Mouse (Mus musculus): ENCODE measurements around the gene Sppl2b. TPM values are rescaled to one million over a fixed set of nuclear protein-coding genes. Genes with fewer than 3 reads are reported as not detected.

Gene Sppl2b
- 33.4 and 118 TPM in 2 replicates for polyA plus RNA-seq (2012; ENCODE audit: insufficient read depth, low replicate concordance)

- peaks cover 68% of the 10 kb centered on the region for H3K4me1 ChIP-seq
- H3K4me3 ChIP-seq (replicated peaks): peak within 1 kb of the TSS; percentile 100
- no peaks in the 10 kb centered on the region for H3K9me3 ChIP-seq
- no peaks in the 10 kb centered on the region for H3K27me3 ChIP-seq (replicated peaks)
- TF ChIP-seq GATA1 (IDR thresholded peaks at IDR 0.05; ENCODE audit: borderline replicate concordance, low read length) (no peak), FLI1 (IDR thresholded peaks at IDR 0.05; ENCODE audit: low read length) (no peak)
- H3K36me3 ChIP-seq (replicated peaks; ENCODE audit: low read length): peaks cover 44% of the 10 kb centered on the region
Observed at GRCm38 (mm10) chr10:80854913-80855748, at the start of gene Sppl2b, which contains the start of gene Lsm7. TSS of gene Sppl2b (plus strand) at chr10:80855275. TSS of gene Lsm7 (minus strand) at chr10:80855209.

GRCm38 (mm10) chr10:80805322-80805721 is 49.8 kb upstream of the Sppl2b start:
- peaks cover 69% of the 10 kb centered on the region for H3K36me3 ChIP-seq (replicated peaks; ENCODE audit: low read length)
- H3K4me3 ChIP-seq (replicated peaks): no peak overlapping the region
- H3K4me1 ChIP-seq: peaks cover 61% of the 10 kb centered on the region
- no peaks in the 10 kb centered on the region for H3K9me3 ChIP-seq
- no peak for TF ChIP-seq GATA1 (IDR thresholded peaks at IDR 0.05; ENCODE audit: borderline replicate concordance, low read length)
- TF ChIP-seq FLI1 (IDR thresholded peaks at IDR 0.05; ENCODE audit: low read length): no peak
- peaks cover 23% of the 10 kb centered on the region for H3K27me3 ChIP-seq (replicated peaks)

GRCm38 (mm10) chr10:80805925-80806324 is 49.1 kb upstream of the Sppl2b start:
- Histone ChIP-seq H3K27me3 (replicated peaks) (peaks cover 27% of the 10 kb centered on the region), H3K4me1 (peaks cover 60% of the 10 kb centered on the region), H3K9me3 (no peaks in the 10 kb centered on the region), H3K4me3 (replicated peaks) (no peak overlapping the region), H3K36me3 (replicated peaks; ENCODE audit: low read length) (peaks cover 63% of the 10 kb centered on the region)
- no peak for TF ChIP-seq GATA1 (IDR thresholded peaks at IDR 0.05; ENCODE audit: borderline replicate concordance, low read length)
- no peak for TF ChIP-seq FLI1 (IDR thresholded peaks at IDR 0.05; ENCODE audit: low read length)

GRCm38 (mm10) chr10:80806341-80807056 is 48.6 kb upstream of the Sppl2b start:
- H3K4me3 ChIP-seq (replicated peaks): peak overlapping the region; percentile 90
- H3K9me3 ChIP-seq: no peaks in the 10 kb centered on the region
- H3K27me3 ChIP-seq (replicated peaks): peaks cover 29% of the 10 kb centered on the region
- TF ChIP-seq FLI1 (IDR thresholded peaks at IDR 0.05; ENCODE audit: low read length) (no peak), GATA1 (IDR thresholded peaks at IDR 0.05; ENCODE audit: borderline replicate concordance, low read length) (no peak)
- H3K4me1 ChIP-seq: peaks cover 56% of the 10 kb centered on the region
- peaks cover 57% of the 10 kb centered on the region for H3K36me3 ChIP-seq (replicated peaks; ENCODE audit: low read length)

- Histone ChIP-seq H3K36me3 (replicated peaks; ENCODE audit: low read length) (peaks cover 51% of the 10 kb centered on the region), H3K4me1 (peaks cover 56% of the 10 kb centered on the region), H3K4me3 (replicated peaks) (peak overlapping the region; percentile 90), H3K27me3 (replicated peaks) (peaks cover 33% of the 10 kb centered on the region), H3K9me3 (no peaks in the 10 kb centered on the region)
- TF ChIP-seq FLI1 (IDR thresholded peaks at IDR 0.05; ENCODE audit: low read length) (no peak), GATA1 (IDR thresholded peaks at IDR 0.05; ENCODE audit: borderline replicate concordance, low read length) (no peak)
Observed at GRCm38 (mm10) chr10:80807057-80807627, 47.9 kb upstream of the Sppl2b start.

GRCm38 (mm10) chr10:80808099-80808984 is 46.7 kb upstream of the Sppl2b start:
- H3K4me1 ChIP-seq: peaks cover 65% of the 10 kb centered on the region
- no peaks in the 10 kb centered on the region for H3K9me3 ChIP-seq
- no peak for TF ChIP-seq FLI1 (IDR thresholded peaks at IDR 0.05; ENCODE audit: low read length)
- no peak for TF ChIP-seq GATA1 (IDR thresholded peaks at IDR 0.05; ENCODE audit: borderline replicate concordance, low read length)
- peaks cover 43% of the 10 kb centered on the region for H3K27me3 ChIP-seq (replicated peaks)
- H3K4me3 ChIP-seq (replicated peaks): peak overlapping the region; percentile 64
- H3K36me3 ChIP-seq (replicated peaks; ENCODE audit: low read length): peaks cover 39% of the 10 kb centered on the region

GRCm38 (mm10) chr10:80808985-80809632 is 46.0 kb upstream of the Sppl2b start:
- Histone ChIP-seq H3K36me3 (replicated peaks; ENCODE audit: low read length) (peaks cover 31% of the 10 kb centered on the region), H3K27me3 (replicated peaks) (peaks cover 47% of the 10 kb centered on the region), H3K4me3 (replicated peaks) (peak overlapping the region; percentile 64), H3K4me1 (peaks cover 68% of the 10 kb centered on the region), H3K9me3 (no peaks in the 10 kb centered on the region)
- TF ChIP-seq FLI1 (IDR thresholded peaks at IDR 0.05; ENCODE audit: low read length) (no peak), GATA1 (IDR thresholded peaks at IDR 0.05; ENCODE audit: borderline replicate concordance, low read length) (no peak)

GRCm38 (mm10) chr10:80810084-80810483 is 45.0 kb upstream of the Sppl2b start:
- peaks cover 21% of the 10 kb centered on the region for H3K36me3 ChIP-seq (replicated peaks; ENCODE audit: low read length)
- H3K4me1 ChIP-seq: peaks cover 71% of the 10 kb centered on the region
- no peak for TF ChIP-seq GATA1 (IDR thresholded peaks at IDR 0.05; ENCODE audit: borderline replicate concordance, low read length)
- no peak for TF ChIP-seq FLI1 (IDR thresholded peaks at IDR 0.05; ENCODE audit: low read length)
- H3K4me3 ChIP-seq (replicated peaks): peak overlapping the region; percentile 67
- H3K9me3 ChIP-seq: no peaks in the 10 kb centered on the region
- peaks cover 49% of the 10 kb centered on the region for H3K27me3 ChIP-seq (replicated peaks)
